Mouse (Mus musculus) retina, embryonic 14.5 days (tissue): Measurements from ENCODE around the gene Rab14.

ENCODE experiments used
- DNase-seq: peaks from one replicate; pipeline ENCODE4 v3.0.0-alpha.2; 2015; ENCODE audit warnings: low spot score

Gene Rab14

GRCm38 (mm10) chr2:35153844-35154554 lies 46.9 kb downstream of the Rab14 start:
- no peak for DNase-seq

- no peak for DNase-seq
Measured at GRCm38 (mm10) chr2:35153179-35153578, 47.7 kb downstream of the Rab14 start.

GRCm38 (mm10) chr2:35151303-35151882 lies 49.5 kb downstream of the Rab14 start:
- DNase-seq: no peak

- DNase-seq: no peak
Measured at GRCm38 (mm10) chr2:35148806-35149205, 52.1 kb downstream of the Rab14 start.

- no peak for DNase-seq
Measured at GRCm38 (mm10) chr2:35141673-35142072, 59.2 kb downstream of the Rab14 start.

GRCm38 (mm10) chr2:35138576-35138975 lies 62.3 kb downstream of the Rab14 start:
- DNase-seq: no peak

GRCm38 (mm10) chr2:35133891-35134290 lies 67.0 kb downstream of the Rab14 start:
- DNase-seq: no peak

GRCm38 (mm10) chr2:35132662-35133055 lies 68.3 kb downstream of the Rab14 start:
- peak; percentile 29 for DNase-seq

- DNase-seq: peak; percentile 98
Measured at GRCm38 (mm10) chr2:35131991-35132661, 68.8 kb downstream of the Rab14 start.

GRCm38 (mm10) chr2:35131491-35131890 lies 69.4 kb downstream of the Rab14 start:
- DNase-seq: peak; percentile 7
